Mouse (Mus musculus): Measurements from ENCODE around the gene Rpl23a. TPM values are rescaled to one million over a fixed set of nuclear protein-coding genes. Genes with fewer than 3 reads are reported as not detected.

Gene Rpl23a
- polyA plus RNA-seq (2011; ENCODE audit: insufficient read depth, insufficient read length, low replicate concordance, missing spikeins): 181 and 299 TPM in 2 replicates

- under 1% methylated on average over 38 of the region's 38 CpGs for WGBS
- no peak for TF ChIP-seq CTCF (IDR thresholded peaks at IDR 0.05; ENCODE audit: control insufficient read depth, insufficient read depth, low read length)
- TF ChIP-seq POLR2A (IDR thresholded peaks at IDR 0.05; ENCODE audit: borderline replicate concordance, control insufficient read depth, low read depth, low read length): no peak; the same call in 1 of the 2 replicates
- Histone ChIP-seq H3K27ac (ENCODE audit: control insufficient read depth, insufficient read depth, low read depth, low read length, poor library complexity) (peak within 1 kb of the TSS; percentile 88), H3K4me3 (replicated peaks; ENCODE audit: control insufficient read depth, low read depth, low read length) (peak within 1 kb of the TSS; percentile 97), H3K4me1 (ENCODE audit: control insufficient read depth, insufficient read depth, low read length) (no peaks in the 10 kb centered on the region; the same call in none of the 2 replicates)
Observed at GRCm38 (mm10) chr11:78182961-78183844, at the start of gene Rpl23a. Gene Rpl23a, minus strand, starts transcription at chr11:78183584.

DNA sequence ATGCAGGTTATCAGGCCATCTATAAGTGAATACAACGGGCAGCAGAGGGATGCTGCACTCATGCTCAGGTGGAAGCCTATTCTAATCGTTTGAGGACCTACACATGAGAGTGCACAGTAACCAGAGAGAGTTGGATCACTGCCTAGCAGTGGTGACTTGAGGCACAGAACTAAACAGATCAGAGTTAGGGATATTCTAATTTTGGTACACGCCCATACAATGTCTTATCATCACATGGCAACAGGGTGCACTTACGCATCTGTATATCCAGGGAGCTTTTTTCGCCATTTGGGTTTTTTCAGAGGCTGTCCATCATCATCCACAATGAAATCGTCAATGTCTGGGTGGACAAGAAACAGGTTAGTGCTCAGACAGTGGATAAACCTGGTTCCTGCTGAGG, 48.1 kb upstream of the Rpl23a start:
- TF ChIP-seq POLR2A (IDR thresholded peaks at IDR 0.05; ENCODE audit: borderline replicate concordance, control insufficient read depth, low read depth, low read length): no peak
- TF ChIP-seq CTCF (IDR thresholded peaks at IDR 0.05; ENCODE audit: control insufficient read depth, insufficient read depth, low read length): no peak
- Histone ChIP-seq H3K4me3 (replicated peaks; ENCODE audit: control insufficient read depth, low read depth, low read length) (no peak overlapping the region), H3K4me1 (ENCODE audit: control insufficient read depth, insufficient read depth, low read length) (no peaks in the 10 kb centered on the region), H3K27ac (ENCODE audit: control insufficient read depth, insufficient read depth, low read depth, low read length, poor library complexity) (no peak overlapping the region)
- WGBS: 73% methylated on average over 6 of the region's 6 CpGs

DNA sequence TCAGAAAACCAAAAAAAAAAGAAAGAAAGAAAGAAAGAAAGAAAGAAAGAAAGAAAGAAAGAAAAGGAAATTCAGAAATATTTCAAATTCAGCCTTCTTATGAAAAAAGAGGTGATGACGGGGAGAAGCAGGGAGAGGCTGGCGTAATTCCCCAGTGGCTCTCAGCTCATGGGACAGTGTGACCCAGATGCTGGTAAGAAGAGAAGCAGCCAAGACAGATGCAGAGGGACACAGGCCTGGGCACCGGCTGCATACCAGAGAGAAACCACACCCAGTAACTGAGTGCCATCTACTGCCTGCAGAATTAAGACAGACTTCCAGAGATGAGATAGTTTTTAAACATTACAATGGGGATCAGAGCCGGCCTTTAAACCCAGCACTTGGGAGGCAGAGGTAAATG, 40.2 kb upstream of the Rpl23a start:
- no peak overlapping the region for H3K27ac ChIP-seq (ENCODE audit: control insufficient read depth, insufficient read depth, low read depth, low read length, poor library complexity)
- TF ChIP-seq CTCF (IDR thresholded peaks at IDR 0.05; ENCODE audit: control insufficient read depth, insufficient read depth, low read length) (no peak), POLR2A (IDR thresholded peaks at IDR 0.05; ENCODE audit: borderline replicate concordance, control insufficient read depth, low read depth, low read length) (no peak)
- H3K4me3 ChIP-seq (replicated peaks; ENCODE audit: control insufficient read depth, low read depth, low read length): no peak overlapping the region
- H3K4me1 ChIP-seq (ENCODE audit: control insufficient read depth, insufficient read depth, low read length): no peaks in the 10 kb centered on the region
- 93% methylated on average over 4 of the region's 4 CpGs for WGBS

DNA sequence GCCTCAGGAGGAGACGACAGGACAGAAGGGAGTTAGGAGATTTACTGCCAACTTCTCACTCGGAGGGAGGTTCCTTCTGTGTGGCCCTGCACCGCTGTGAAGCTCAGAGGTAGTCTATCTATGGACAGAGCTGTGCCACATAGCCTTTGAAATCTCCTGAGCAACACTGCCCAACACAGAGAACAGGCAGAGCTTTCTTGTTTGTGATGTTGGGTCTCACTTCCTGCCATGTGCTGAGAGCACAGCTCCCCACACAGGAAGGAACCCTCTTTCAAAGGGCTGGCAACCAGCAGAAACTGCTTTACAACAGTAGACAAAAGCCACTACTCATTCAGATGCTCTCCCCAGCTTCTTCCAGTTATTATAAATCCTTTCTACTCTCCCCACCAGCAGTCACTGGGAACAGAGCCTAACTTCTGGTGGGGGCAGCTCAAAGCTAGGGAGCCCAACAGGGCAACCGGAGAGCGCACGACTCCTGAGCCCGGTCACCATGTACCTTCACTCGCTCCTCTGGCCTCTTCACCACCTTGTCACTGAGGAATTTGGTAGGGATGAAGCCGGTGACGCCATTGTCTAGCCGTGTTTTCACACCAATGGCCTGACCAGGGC, 32.4 kb upstream of the Rpl23a start:
- TF ChIP-seq POLR2A (IDR thresholded peaks at IDR 0.05; ENCODE audit: borderline replicate concordance, control insufficient read depth, low read depth, low read length) (no peak), CTCF (IDR thresholded peaks at IDR 0.05; ENCODE audit: control insufficient read depth, insufficient read depth, low read length) (no peak)
- peak overlapping the region; percentile 22; the same call in 1 of the 2 replicates for H3K27ac ChIP-seq (ENCODE audit: control insufficient read depth, insufficient read depth, low read depth, low read length, poor library complexity)
- H3K4me1 ChIP-seq (ENCODE audit: control insufficient read depth, insufficient read depth, low read length): peaks cover 2% of the 10 kb centered on the region
- WGBS: 80% methylated on average over 11 of the region's 11 CpGs
- no peak overlapping the region for H3K4me3 ChIP-seq (replicated peaks; ENCODE audit: control insufficient read depth, low read depth, low read length)

DNA sequence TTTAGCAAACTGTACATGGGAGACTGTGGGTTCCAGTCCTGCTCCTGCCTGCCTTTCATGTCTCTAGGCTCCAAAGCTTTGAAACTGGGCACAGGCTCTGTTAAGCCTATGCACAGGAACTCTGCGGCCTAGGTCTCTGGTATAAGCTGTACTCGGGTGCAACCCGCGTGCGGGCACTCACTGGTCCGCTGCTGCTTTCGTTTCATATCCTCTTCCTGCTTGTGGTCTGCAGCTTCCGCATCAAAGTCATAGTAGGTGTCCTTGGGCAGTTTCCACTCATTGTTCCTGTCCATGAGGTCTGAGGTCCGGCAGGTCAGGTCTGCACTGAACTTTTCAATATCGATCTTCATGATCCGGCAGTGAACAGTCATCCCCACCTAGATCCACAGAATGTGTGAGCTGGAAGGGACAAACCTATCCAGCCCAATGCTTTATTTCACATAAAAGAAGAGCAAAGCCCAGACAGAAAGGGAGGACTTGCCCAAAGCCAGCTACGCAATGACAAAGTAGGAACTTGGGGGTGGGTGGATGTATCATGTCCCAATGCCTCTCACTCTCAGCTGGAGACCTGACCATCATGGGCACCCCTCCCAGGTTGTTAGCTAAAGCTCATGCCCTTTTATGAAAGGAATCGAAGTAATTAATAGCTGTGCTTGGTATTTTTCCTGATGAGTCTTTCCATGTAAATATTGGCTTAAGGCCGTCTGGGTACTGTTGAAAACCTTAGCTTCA, 29.9 kb upstream of the Rpl23a start:
- H3K27ac ChIP-seq (ENCODE audit: control insufficient read depth, insufficient read depth, low read depth, low read length, poor library complexity): peak overlapping the region; percentile 78
- H3K4me1 ChIP-seq (ENCODE audit: control insufficient read depth, insufficient read depth, low read length): peaks cover 2% of the 10 kb centered on the region
- peak overlapping the region; percentile 37 for H3K4me3 ChIP-seq (replicated peaks; ENCODE audit: control insufficient read depth, low read depth, low read length)
- TF ChIP-seq CTCF (IDR thresholded peaks at IDR 0.05; ENCODE audit: control insufficient read depth, insufficient read depth, low read length): no peak
- no peak for TF ChIP-seq POLR2A (IDR thresholded peaks at IDR 0.05; ENCODE audit: borderline replicate concordance, control insufficient read depth, low read depth, low read length)
- 28% methylated on average over 14 of the region's 14 CpGs for WGBS

DNA sequence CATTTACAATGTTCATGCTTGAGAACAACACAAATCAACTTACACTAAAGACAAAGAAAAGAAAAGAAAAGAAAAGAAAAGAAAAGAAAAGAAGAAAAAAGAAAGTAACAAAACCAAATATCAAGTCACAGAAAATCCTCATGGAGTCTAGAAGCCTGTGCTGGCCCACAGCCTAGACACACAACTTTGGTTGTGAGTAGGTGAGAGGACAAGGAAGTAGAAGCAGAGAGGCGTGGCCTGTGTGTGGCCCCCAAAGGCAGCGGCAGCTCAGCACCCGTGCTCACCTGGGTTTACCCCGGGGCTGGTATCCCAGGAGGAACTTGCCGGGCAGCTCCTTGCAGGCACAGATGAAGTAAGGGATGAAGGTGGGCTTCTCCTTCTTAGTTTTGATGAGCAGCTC, 28.1 kb upstream of the Rpl23a start:
- Histone ChIP-seq H3K4me3 (replicated peaks; ENCODE audit: control insufficient read depth, low read depth, low read length) (no peak overlapping the region), H3K4me1 (ENCODE audit: control insufficient read depth, insufficient read depth, low read length) (peaks cover 2% of the 10 kb centered on the region), H3K27ac (ENCODE audit: control insufficient read depth, insufficient read depth, low read depth, low read length, poor library complexity) (no peak overlapping the region)
- 77% methylated on average over 5 of the region's 5 CpGs for WGBS
- no peak for TF ChIP-seq POLR2A (IDR thresholded peaks at IDR 0.05; ENCODE audit: borderline replicate concordance, control insufficient read depth, low read depth, low read length)
- TF ChIP-seq CTCF (IDR thresholded peaks at IDR 0.05; ENCODE audit: control insufficient read depth, insufficient read depth, low read length): no peak

GRCm38 (mm10) chr11:78210615-78211014, 27.2 kb upstream of the Rpl23a start:
- TF ChIP-seq POLR2A (IDR thresholded peaks at IDR 0.05; ENCODE audit: borderline replicate concordance, control insufficient read depth, low read depth, low read length): no peak
- TF ChIP-seq CTCF (IDR thresholded peaks at IDR 0.05; ENCODE audit: control insufficient read depth, insufficient read depth, low read length): no peak
- Histone ChIP-seq H3K4me1 (ENCODE audit: control insufficient read depth, insufficient read depth, low read length) (peaks cover 2% of the 10 kb centered on the region), H3K27ac (ENCODE audit: control insufficient read depth, insufficient read depth, low read depth, low read length, poor library complexity) (no peak overlapping the region), H3K4me3 (replicated peaks; ENCODE audit: control insufficient read depth, low read depth, low read length) (no peak overlapping the region)
- 83% methylated on average over 7 of the region's 7 CpGs for WGBS

- H3K27ac ChIP-seq (ENCODE audit: control insufficient read depth, insufficient read depth, low read depth, low read length, poor library complexity): no peak overlapping the region
- TF ChIP-seq POLR2A (IDR thresholded peaks at IDR 0.05; ENCODE audit: borderline replicate concordance, control insufficient read depth, low read depth, low read length) (no peak), CTCF (IDR thresholded peaks at IDR 0.05; ENCODE audit: control insufficient read depth, insufficient read depth, low read length) (no peak)
- peaks cover 2% of the 10 kb centered on the region for H3K4me1 ChIP-seq (ENCODE audit: control insufficient read depth, insufficient read depth, low read length)
- no peak overlapping the region for H3K4me3 ChIP-seq (replicated peaks; ENCODE audit: control insufficient read depth, low read depth, low read length)
- 86% methylated on average over 6 of the region's 6 CpGs for WGBS
Observed at GRCm38 (mm10) chr11:78209886-78210285, 26.5 kb upstream of the Rpl23a start.

Data from bone marrow, adult 2 months (tissue).